Mouse (Mus musculus) thymus, adult 2 months (tissue): ENCODE data around the gene Tcerg1l. TPM values are rescaled to one million over a fixed set of nuclear protein-coding genes. Genes with fewer than 3 reads are reported as not detected.

Source experiments
- DNase-seq: peaks from one replicate; pipeline ENCODE4 v3.0.0; 2021
- H3K27ac ChIP-seq: fragments of 200-500 bp; 2 replicates; pipeline ENCODE4 v1.5.1; 2012; ENCODE audit warnings: low read length, control low read depth; ENCODE audit not compliant: control insufficient read depth, insufficient read depth
- H3K27me3 ChIP-seq: fragments of 200-500 bp; 2 replicates; pipeline ENCODE4 v1.6.1; 2012; ENCODE audit warnings: mild to moderate bottlenecking, low read length, moderate library complexity, mixed read lengths; ENCODE audit not compliant: control insufficient read depth, insufficient read depth
- H3K36me3 ChIP-seq: fragments of 200-500 bp; 2 replicates; pipeline ENCODE4 v1.6.1; 2012; ENCODE audit warnings: mild to moderate bottlenecking, low read length, moderate library complexity; ENCODE audit not compliant: control insufficient read depth, insufficient read depth
- H3K4me1 ChIP-seq: fragments of 200-500 bp; replicated peaks from 2 replicates; pipeline ENCODE4 v1.6.1; 2012; ENCODE audit warnings: low read length; ENCODE audit not compliant: control insufficient read depth, insufficient read depth
- H3K4me3 ChIP-seq: fragments of 200-500 bp; 2 replicates; pipeline ENCODE4 v1.5.1; 2012; ENCODE audit warnings: mild to moderate bottlenecking, low read length, control low read depth, moderate library complexity; ENCODE audit not compliant: control insufficient read depth, insufficient read depth
- CTCF ChIP-seq: fragments of 200-500 bp; IDR thresholded peaks from 2 replicates; pipeline ENCODE4 v1.5.1; 2012; ENCODE audit warnings: mild to moderate bottlenecking, control low read depth, low read length, moderate library complexity, borderline replicate concordance; ENCODE audit not compliant: control insufficient read depth, poor library complexity, insufficient read depth; ENCODE audit errors: extremely low read depth
- POLR2A ChIP-seq: fragments of 200-500 bp; IDR thresholded peaks from 2 replicates; pipeline ENCODE4 v1.6.1; 2012; ENCODE audit warnings: mild to moderate bottlenecking, low read length, control low read depth, moderate library complexity; ENCODE audit not compliant: control insufficient read depth, poor library complexity, insufficient read depth; ENCODE audit errors: extremely low read depth
- WGBS: fragments of 180-500 bp; shearing (Covaris S2); methylation state at CpG from one replicate; pipeline ENCODE4 v1.1.7; 2018; 5-methylcytosine and 5-hydroxymethylcytosine counted together
- polyA plus RNA-seq: library from polyadenylated mRNA; depleted of rRNA; stranded (reverse); fragments of >200 nt; gene quantifications from 2 replicates; pipeline ENCODE4 v1.2.3, GENCODE M21; 2012

Tcerg1l gene
- polyA plus RNA-seq, 1 experiment, result 0.85 TPM

DNA sequence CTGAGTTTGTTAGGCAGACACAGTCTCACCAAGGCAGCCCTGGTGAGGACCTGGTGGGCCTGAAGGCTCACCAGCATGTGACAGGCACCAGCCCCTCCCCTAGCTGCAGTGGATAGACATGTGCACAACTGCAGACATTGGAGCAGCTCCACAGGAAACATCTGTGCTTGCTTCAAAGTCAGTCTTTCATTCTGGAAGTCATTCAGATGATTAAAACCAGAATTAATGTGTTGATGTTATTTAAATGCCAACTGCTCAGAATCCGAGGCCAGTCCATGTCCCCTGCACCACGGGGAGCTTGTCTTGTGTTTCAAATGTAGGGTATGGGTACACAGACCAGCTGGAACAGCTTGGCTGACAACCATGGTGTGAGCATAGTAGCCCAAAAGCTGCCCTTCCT lies 150.8 kb downstream of the Tcerg1l start:
- WGBS, result 2% methylated on average over 2 of the region's 2 CpGs
- DNase-seq, result no peak

DNA sequence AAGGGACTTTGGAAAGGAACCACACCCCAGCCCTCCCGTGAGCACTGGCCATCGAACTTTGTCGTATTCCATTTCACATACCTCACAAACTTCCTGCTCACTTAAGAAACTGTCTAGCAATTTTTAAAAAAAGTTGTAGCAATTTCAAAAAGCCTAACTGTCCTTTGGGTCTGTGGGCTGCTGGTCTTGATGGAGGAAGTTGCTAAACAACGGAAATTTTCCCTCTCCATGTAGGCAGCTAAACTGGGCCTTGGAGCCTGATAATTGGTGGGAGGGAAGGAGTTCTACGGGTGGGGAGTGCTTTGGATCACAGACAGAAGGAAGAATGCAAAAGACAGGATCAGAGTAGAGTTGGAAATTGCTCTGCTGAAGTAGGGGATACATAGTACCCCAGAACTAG lies 155.3 kb downstream of the Tcerg1l start:
- Histone ChIP-seq H3K27ac (no peak overlapping the region), H3K4me1 (no peaks in the 10 kb centered on the region), H3K4me3 (no peak overlapping the region), H3K27me3 (no peaks in the 10 kb centered on the region), H3K36me3 (no peaks in the 10 kb centered on the region)
- TF ChIP-seq POLR2A (no peak), CTCF (no peak)
- DNase-seq, result no peak
- WGBS, result 51% methylated on average over 5 of the region's 5 CpGs

More for the DNA sequence above, 150.8 kb downstream of the Tcerg1l start:
- H3K4me1 ChIP-seq, result no peaks in the 10 kb centered on the region
- no peaks in the 10 kb centered on the region for H3K27me3 ChIP-seq
- no peaks in the 10 kb centered on the region for H3K36me3 ChIP-seq
- no peak for TF ChIP-seq POLR2A
- no peak for TF ChIP-seq CTCF
- no peak overlapping the region for H3K27ac ChIP-seq
- no peak overlapping the region for H3K4me3 ChIP-seq

- 14% methylated on average over 5 of the region's 5 CpGs for WGBS
- DNase-seq, result no peak
Measured at GRCm38 (mm10) chr7:138237708-138238225, 159.8 kb downstream of the Tcerg1l start.

DNA sequence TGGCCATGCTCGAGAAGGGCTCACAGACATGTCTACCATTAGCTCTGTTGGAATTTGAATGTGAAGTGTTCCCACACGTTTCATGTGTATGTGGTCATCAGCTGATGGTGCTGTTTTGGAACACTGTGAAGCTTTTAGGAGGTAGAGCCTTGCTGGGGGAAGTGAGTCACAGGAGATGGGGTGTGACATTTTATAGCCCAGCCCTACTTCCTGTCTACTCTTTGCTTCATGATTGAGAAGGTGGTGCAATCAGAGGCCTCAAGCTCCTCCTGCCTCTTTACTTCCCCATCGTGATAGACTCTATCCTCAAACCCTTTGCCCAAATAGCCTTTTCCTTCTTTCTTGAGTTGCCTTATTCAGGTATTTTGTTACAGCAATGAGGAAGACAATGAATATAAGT lies 173.3 kb downstream of the Tcerg1l start:
- Histone ChIP-seq H3K27ac (no peak overlapping the region), H3K27me3 (no peaks in the 10 kb centered on the region), H3K4me3 (no peak overlapping the region), H3K4me1 (no peaks in the 10 kb centered on the region), H3K36me3 (no peaks in the 10 kb centered on the region)
- DNase-seq, result no peak
- no peak for TF ChIP-seq CTCF
- TF ChIP-seq POLR2A, result no peak
- WGBS, result 74% methylated on average over 3 of the region's 3 CpGs

More at GRCm38 (mm10) chr7:138237708-138238225, 159.8 kb downstream of the Tcerg1l start:
- no peak for TF ChIP-seq CTCF
- no peak for TF ChIP-seq POLR2A
- Histone ChIP-seq H3K27me3 (no peaks in the 10 kb centered on the region), H3K36me3 (no peaks in the 10 kb centered on the region), H3K27ac (no peak overlapping the region), H3K4me1 (no peaks in the 10 kb centered on the region), H3K4me3 (no peak overlapping the region)

DNA sequence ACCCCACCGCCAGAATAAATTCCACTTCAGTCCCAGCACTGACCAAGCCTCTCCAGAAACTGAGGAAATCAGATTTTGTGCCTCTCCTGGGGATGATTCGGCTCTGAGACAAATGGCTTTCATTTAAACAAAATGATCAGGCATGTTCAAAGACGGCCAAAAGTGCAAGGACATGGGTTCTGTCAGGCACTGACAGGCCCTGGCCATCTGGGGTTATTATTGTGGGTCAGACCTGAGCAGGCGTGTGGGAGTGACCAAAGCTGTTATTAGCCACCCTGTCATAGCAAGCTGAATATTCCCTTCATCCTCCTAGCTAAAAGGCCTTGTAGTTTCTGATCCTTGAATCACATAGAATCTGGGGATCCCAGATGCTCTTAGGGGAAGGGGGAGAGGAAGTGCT lies 174.6 kb downstream of the Tcerg1l start:
- H3K4me1 ChIP-seq, result no peaks in the 10 kb centered on the region
- H3K27me3 ChIP-seq, result no peaks in the 10 kb centered on the region
- H3K4me3 ChIP-seq, result no peak overlapping the region
- 93% methylated on average over 4 of the region's 4 CpGs for WGBS
- no peak overlapping the region for H3K27ac ChIP-seq
- no peaks in the 10 kb centered on the region for H3K36me3 ChIP-seq
- DNase-seq, result no peak
- TF ChIP-seq CTCF, result no peak
- no peak for TF ChIP-seq POLR2A

DNA sequence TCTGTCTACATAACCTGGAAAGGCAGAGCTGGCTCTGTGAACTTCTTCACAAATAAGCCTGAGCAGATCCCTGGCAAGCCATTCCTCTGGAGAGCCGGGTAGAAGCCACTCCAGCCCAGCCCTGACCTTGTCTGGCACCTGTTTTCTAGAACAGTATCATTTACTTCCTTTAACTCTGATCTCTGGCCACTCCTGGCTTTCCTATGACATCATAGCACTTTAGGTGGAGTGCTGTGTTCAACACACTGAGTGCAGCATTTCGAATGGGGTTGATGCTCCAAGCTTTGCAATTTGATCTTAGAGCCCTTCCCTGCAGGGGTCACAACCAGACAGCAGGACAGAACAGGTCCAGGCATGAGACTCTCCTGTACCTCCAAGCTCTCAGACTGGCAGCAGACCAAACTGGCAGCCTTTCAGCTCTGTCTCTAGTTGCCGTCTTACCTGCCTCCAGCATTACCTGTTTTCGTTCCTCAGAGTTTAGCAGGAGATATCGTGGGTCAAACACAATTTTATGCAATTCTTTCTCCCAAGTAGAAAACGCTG lies 179.9 kb downstream of the Tcerg1l start:
- 79% methylated on average over 6 of the region's 6 CpGs for WGBS
- H3K36me3 ChIP-seq, result no peaks in the 10 kb centered on the region
- no peak for DNase-seq

GRCm38 (mm10) chr7:138215177-138215830 lies 182.2 kb downstream of the Tcerg1l start:
- Histone ChIP-seq H3K4me1 (no peaks in the 10 kb centered on the region), H3K27me3 (no peaks in the 10 kb centered on the region), H3K27ac (no peak overlapping the region), H3K36me3 (no peaks in the 10 kb centered on the region), H3K4me3 (no peak overlapping the region)
- no peak for DNase-seq
- 32% methylated on average over 15 of the region's 15 CpGs for WGBS
- TF ChIP-seq CTCF (no peak), POLR2A (no peak)

More for the DNA sequence above, 179.9 kb downstream of the Tcerg1l start:
- Histone ChIP-seq H3K4me1 (no peaks in the 10 kb centered on the region), H3K27me3 (no peaks in the 10 kb centered on the region), H3K4me3 (no peak overlapping the region), H3K27ac (no peak overlapping the region)
- TF ChIP-seq CTCF, result no peak
- TF ChIP-seq POLR2A, result no peak

GRCm38 (mm10) chr7:138214710-138215109 lies 182.8 kb downstream of the Tcerg1l start:
- DNase-seq, result no peak
- TF ChIP-seq POLR2A (no peak), CTCF (no peak)
- 42% methylated on average over 9 of the region's 9 CpGs for WGBS

More at GRCm38 (mm10) chr7:138214710-138215109, 182.8 kb downstream of the Tcerg1l start:
- H3K27me3 ChIP-seq, result no peaks in the 10 kb centered on the region
- no peak overlapping the region for H3K4me3 ChIP-seq
- no peaks in the 10 kb centered on the region for H3K36me3 ChIP-seq
- H3K4me1 ChIP-seq, result no peaks in the 10 kb centered on the region
- H3K27ac ChIP-seq, result no peak overlapping the region
